Mouse (Mus musculus) natural killer cell, adult 2 months (primary cell): ENCODE results near the gene Fstl4.

Experiments
- DNase-seq, 2 experiments: peaks; one replicate each; pipeline ENCODE4 v3.0.0; 2022; ENCODE audit warnings: low spot score in 2 of 2

Fstl4 gene

DNA sequence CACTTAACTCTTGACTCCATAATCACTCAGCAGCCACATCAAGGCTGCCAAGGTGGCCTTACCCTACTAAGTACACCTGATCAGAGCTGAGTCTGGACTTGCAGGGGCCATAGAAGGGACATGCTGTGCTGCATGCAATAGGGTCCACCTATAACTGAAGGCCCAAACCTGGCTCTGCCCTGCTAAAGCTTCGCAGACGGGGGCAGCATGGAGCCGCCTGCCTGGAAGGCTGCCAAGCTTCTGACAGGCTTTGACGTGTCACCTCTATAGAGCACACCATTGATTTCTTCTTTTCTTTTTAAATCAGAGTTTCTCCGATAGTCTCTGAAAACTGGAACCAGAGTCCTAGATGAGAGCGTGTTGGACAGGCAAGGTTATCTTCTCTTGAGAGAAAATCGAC is 146.4 kb downstream of the Fstl4 start:
- no peak for DNase-seq

DNA sequence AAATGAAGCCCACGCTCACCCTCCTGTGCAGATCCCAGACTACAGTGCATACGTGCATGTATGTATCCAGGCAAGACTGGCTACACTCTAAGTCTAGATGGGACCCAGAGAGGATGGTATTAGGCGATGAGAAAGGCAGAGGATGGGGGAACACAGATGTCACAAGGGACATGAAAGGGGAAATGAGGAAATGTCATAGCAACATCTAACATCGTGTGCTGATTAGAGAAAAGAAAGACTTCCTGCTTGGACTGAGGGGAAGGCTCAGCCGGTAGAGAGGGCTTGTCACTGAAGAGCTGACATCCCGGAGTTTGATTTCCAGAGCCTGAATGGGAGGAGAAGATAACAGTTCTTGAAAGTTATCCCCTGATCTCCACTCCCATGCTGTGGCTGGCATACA is 150.0 kb downstream of the Fstl4 start:
- no peak for DNase-seq

DNA sequence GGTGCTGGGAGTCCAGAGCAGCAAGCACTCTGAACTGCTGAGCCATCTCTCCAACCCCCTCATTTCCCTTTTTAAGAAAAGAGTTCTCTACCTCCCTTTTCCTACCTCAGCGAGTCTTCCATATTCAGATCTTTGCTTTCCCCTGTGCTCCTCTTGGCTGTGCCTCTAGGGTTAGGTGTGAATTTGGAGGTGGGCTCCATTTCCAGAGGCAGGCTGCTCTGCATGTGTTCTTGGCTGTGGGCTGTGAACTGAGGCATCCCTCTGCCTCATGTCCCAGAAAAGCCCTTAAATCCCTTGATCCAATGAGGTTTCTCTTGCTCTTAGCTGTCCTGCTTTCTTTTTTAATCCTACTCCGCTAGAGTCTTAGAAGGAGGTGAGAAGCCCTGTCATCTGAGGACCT is 151.2 kb downstream of the Fstl4 start:
- no peak for DNase-seq

DNA sequence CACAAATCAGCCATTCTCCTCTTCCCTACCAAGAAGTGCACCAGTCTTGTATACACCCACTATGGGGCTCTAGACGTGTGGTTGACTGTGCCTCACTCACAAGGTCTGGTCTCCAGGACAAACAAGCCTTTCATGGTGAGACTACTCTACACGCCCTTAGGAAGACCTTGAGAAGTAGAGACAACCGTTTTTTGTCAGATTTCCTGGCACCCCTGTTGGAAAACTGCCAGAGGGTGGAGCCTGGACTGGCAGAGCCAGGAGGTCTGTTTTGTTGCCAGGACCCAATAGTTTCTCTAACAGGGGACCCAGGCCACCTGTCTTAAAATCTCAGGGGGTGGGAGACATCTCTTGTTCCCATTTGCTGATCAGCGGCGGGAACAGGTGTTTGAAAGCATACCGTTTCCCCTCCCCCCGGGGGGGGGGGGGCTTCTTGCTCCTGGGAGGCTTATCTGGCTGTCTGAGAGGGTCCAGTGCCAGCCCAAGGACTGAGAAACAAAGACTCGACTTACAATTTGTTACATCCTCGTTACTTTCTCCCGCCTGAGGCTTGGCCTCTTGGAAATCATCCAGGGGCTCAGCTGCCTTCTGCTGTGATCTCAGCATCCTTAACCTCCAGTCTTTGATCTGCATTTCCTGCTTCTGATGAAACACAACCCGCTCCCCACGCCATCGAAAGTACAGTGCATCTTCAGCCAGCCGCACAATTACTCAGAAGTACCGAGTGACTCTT is 155.0 kb downstream of the Fstl4 start:
- DNase-seq, result no peak

DNA sequence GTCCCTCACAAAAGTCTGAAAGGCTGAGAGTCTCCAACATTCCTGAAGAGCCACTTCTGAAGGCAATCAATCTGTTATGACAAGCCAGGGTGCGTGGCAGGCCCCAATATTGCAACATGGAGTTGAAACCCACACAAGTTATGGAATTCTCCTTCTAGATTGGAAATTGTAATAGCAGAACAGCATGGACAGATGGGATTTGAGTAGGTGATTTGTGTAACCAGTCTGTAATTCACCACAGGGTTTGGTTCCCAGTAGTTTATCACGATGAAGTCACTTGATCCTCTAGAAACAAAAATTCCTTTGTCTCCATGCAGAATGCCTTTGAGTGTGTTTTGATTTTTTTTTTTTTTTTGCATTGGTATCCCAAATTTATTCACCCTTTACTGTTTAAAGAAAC is 159.8 kb downstream of the Fstl4 start:
- no peak for DNase-seq

DNA sequence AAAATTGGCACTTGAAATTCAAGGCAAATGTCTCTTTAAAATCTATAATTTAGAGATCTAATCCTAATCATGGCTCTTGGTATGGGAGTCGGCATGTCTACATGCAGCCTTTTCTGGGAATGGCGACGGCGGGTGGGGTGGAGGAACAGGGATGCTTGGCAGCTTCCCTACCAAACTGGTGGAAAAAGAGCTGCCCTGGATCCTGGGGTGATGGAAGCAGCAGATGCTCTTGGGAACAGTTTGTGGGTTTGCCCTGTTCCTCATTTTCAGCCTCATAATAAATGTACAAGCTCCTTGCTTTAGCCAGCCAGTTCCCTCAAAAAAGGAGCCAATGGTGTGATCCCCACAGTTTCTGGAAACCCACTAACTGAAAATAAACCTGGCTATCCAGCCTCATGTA is 163.9 kb downstream of the Fstl4 start:
- no peak for DNase-seq

DNA sequence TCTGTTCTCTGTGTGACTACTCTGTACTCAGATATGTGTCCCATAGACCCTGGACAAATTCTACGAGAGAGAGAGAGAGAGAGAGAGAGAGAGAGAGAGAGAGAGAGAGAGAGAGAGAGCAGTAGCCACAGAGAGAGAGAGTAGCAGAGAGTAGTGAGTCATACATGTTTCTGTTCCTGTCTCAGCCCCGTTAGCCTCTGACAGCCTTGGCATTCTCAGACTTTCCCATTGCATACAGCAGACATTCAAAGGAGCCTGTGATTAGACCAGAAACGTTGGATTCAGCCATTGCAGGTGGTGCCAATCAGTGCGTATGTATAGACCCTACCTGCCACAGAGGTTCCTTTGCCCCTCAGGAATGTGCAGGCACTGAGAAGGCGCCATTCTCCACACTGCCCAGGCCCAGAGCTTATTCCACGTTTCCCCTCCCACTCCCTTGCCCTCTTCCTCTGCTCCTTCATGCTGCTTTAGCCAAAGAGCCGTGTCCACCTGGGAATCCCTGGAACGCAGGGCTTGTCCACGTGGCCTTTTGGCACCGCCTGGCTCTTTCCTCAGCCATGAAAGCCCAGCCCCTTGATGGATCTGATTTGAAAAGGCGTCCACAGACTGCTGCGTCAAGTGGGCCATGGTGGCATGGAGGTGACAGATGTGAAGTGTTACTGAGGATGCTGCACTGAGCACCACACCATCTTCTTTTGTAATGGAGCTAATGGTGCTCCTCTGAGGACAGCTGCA is 175.1 kb downstream of the Fstl4 start:
- DNase-seq, result no peak

DNA sequence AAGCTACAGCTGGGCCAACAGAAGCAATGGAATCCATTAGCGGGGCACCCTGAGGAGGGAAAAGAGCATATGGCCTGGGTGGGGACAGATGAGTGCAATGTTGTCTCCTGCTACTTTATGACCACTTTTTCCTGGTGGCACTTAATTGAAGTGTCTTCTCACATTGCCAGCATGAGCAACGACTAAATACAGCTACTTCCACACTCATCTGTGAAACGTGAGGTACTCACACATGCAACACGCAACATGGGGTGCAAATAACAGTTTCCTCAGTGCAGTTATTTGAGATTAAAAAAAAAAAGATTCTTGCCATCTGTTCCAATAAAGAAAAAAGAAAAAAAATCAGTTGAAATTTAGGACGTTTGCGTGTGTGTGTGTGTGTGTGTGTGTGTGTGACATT is 178.5 kb downstream of the Fstl4 start:
- no peak for DNase-seq

DNA sequence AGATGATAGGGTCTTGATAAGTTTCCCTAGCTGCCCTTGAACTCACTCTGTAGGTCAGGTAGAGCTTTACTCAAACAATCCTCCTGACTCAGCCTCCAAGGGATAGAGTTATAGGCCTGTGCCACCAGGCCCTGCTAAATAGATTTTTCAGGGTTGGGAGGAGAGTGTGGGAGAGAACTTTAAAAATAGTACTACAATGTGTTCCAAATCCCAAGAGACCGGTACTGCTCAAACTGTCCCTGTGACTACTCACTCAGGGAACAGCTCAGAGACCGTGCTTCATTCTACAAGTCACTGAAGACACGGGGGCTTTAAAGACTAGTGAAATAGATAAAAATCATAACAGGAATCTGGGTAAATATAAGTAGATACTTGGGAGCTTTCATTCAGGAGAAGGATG is 190.6 kb downstream of the Fstl4 start:
- DNase-seq, result no peak

DNA sequence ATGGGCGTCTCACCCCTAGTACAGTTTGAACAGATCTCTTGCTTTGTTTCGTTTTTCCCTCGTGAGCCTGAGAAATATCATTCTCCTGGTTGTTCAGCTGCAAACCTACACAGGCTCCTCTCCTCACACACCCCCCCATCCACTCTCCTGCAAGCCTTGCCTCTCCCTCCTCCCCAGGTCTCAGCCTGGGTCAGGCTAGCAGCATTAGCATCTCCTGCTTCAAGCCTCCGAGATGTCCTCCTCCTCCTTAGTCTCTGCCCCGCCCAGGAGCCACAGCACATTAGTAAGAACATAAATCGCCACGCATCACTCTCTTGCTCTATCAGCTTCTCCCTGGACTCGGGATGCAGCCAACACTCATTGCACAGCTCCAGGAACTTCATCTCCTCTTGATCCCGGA is 204.4 kb downstream of the Fstl4 start:
- no peak for DNase-seq

DNA sequence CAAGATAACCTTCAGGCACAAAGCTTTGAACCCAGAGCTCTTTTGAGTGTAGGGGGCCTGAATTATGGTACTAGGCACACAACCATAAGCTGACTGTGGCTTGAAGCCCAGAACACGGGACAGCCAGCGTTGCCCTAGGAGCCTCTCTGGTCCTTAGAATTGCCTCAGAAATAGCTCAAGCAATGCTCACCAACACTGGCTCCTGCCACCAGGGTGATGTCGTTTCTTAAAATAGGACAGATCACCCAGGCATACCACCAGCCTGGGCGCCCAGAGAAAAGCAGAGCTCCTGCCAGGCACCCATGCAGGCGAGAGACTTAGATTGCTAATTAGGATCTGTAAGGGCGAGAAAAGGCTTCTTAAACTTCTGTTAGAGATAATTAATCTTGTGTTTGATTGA is 206.0 kb downstream of the Fstl4 start:
- no peak for DNase-seq

DNA sequence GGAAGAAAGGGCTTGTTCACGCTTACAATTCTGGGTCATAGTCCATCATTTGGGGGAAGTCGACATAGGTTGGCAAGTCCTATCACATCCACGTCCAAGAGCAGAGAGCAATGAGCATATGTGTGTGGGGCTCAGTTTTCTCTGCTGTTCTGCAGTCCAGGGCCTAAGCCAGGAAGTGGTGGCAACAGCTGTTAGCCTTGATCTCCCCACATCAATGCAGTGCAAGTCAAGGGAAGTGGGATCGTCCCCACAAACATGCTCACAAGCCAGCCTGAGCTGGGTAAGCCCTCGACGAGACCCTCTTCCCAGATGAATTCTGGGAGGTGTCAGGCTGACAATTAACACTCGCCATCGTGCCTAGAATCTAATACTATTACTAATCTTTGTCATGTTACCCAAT is 222.6 kb downstream of the Fstl4 start:
- no peak for DNase-seq

DNA sequence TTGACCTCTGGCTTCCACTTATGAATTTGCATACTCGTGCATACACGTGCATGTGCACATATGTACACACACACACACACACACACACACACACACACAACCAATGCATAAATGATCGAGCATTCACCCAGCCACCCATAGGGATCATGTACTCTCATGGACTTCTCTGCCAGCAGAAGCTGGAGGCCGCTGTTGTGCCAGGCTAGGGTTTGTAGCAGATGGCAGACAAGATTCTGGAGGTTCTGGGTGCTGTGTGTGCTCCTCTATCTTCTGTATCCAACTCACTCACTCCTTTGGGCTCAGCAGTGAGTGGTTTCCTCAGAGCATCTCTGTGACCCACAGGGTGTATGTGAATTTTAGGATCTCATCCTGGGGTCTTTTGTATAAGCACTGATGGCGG is 230.3 kb downstream of the Fstl4 start:
- DNase-seq, result no peak

DNA sequence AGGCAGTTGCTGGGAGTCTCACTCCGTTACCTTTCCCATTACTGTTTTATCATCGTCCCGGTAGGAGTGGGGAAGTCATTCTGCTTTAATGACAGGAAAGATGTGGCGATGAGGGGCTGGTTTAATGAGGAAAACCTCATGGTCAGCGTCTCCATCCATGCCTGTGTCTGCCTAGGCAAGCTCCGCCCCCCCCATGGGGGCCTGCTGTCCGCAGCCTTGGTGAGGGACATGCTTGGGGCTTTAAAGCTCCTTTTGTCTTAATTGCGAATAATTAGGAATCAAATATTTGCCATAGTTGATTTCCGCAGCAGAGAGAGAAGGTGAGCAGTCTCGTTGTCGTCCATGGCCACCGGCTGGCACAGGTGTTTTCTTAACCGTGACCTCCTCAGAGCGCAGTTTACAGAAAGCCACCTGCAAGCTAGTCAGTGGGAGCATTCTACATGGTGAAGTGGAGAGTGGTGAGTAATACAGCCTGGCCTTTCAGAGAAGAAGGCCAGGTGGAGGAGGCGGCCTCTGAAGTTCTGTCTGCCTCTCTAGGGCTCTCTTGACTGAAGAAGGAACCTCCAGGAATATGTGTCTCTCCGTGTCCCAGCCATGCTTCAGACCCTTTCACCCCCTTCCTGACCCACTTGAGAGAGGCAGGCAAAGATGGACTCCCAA is 232.1 kb downstream of the Fstl4 start:
- no peak for DNase-seq

DNA sequence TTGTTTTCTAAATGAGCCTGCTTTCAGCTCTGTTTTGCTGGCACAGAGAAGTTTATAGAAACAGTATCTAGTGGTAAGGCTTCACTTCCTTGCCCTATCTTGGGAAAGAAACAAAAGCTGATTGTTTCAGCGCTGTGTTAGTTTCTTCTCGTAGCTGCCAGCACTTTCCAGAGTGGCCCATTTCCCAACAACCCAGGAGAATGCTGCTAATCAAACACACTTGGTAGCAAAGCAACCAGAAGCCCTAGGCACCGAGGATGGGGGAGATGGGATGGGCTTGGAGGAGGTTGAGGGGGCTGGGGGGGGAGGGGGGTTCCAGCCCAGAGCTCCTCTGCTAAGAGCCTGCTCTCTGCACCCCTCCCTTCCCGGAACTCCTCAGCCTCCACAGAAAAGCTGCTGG is 233.0 kb downstream of the Fstl4 start:
- DNase-seq, result no peak

DNA sequence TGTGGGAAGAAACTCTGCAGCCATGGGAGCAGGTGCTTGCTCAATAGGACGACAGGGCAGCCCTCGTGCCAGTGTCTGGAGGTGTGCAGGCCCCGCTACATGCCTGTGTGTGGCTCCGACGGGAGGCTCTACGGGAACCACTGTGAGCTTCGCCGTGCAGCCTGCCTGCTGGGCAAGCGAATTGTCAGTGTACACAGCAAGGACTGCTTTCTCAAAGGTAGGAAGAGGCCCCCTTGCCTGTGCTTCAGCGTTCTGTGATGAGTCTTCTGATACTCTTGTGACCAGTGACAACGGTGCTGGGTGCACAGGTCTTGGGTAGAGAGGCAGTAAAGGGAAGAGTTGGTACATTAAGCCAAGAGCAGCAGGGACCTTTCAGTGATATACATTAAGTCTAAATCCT is 235.8 kb downstream of the Fstl4 start:
- no peak for DNase-seq

DNA sequence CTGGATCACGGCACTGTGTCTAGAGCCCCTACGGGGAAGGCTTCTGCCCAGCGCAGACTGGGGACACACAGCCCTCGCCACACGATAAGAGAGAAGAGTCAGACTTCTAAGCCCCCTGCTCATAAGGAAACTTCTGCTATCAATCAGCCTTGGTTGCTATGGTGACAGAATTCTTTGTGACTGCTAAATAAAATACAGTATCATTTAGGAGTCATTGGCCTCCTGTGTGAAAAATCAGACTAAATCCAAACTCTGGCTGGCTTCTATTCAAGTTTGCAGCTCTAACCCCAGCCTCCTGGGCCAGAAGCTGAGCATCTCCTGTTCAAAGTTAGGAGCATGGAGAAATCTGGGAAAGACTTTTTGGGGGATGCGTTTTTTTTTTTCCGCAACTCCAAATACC is 238.9 kb downstream of the Fstl4 start:
- DNase-seq, result no peak

DNA sequence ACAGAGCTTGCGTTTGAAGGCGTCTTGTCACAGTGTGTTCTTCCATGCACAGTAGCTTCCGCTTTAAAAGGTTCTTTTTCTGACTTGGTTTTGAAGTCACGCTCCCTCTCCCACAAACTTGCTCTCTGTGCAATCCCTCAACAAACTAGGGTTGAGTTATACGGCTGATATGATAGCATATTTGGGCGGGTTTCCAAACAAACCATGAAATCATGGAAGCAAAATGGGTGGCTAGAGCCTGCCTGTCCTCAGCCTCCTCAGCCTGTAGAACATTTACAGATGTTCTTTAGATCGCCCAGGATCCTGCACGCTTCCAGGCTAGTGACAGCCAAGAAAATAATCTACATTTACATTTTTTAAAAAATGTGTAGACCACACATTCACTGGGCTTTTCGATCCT is 239.4 kb downstream of the Fstl4 start:
- no peak for DNase-seq

DNA sequence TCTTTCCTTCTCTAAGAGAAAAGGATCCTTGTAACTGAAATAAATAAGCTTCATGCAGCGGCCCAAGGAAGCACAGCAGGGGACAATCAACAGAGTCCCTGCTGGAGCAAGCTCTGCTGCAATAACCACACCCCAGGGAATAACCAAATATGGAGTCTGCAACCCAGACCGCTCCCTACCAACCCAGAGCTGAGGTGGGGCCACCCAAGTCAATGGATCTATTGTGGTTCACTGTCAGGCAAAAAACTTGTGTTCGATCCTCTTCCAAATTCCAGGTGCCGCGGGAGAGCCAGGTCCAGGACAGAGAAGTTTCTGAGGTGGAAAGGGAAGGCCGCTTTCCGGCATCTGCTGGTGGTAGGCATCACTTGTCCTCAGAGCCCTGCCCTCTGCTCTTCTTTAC is 245.2 kb downstream of the Fstl4 start:
- DNase-seq, result no peak

DNA sequence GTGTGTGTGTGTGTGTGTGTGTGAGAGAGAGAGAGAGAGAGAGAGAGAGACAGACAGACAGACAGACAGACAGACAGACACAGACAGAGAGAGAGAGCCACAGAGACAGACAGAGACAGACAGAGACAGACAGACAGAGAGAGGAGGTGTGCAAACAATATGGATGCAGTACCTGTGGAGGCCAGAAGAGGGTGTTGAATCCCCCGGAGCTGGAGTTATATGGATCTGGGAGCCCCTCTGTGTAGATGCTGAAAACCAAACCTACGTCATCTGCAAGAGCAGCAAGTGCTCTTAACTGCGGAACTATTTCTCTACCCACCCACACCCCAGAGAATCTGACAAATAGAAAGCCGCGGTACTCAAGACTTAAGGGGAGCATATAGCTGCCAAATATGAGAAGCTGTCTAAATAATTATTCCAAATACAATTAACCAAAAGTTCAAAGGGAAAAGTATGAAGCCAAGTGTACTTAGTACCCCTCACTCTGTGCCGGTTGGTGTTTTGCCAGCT is 247.6 kb downstream of the Fstl4 start:
- no peak for DNase-seq

DNA sequence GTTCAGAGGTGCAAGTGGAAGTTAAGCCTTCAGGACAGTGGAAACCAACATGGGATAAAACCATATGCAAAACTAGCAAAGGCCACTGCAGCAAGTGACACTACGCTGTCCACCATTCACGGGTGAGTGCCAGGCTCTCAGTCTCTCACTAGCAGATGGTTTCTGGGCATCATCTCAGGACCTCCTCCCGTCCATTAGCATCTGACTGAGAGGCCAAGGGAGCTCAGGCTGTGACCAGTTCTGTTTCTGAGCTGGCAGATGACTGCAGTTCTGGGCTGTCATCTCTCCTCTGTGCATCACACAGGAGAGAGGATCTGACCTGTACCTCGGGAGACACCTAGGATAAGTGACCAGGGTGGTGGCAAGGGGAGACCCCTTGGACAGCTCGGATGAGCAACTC is 249.5 kb downstream of the Fstl4 start:
- no peak for DNase-seq

DNA sequence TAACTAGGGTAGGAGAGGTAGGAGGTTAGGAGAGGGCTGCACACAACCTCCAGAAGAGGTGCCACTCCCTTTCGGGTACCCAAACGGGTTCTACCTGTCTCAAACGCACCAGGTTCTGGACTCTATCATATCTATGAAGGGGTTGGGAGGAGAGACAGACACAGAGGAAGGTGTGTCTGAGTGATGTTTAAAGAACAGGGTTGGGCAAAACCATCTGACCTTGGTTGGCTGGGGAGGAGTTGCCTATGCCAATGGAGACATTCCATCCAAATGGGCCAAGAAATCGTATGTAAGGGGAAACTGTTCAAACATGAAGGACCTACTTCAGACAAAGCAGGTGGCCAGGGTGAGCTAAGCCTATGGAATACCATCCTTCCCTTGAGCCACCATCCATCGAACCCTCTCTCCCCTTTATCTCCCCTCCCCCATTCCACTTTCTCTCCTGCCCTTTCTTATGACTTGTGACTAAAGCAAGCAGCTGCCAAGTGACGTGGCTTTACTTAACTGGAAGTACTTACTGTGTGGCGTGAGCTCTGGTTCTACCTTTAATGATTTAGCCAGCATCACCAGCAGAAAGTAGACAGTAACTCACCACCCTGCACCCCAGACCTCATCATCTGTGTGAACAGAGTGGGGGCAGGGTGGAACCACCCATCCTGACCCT is 252.1 kb downstream of the Fstl4 start:
- DNase-seq, result no peak
